Mouse (Mus musculus) G1E (cell line): ENCODE data around the gene Lrig3. TPM values are rescaled to one million over a fixed set of nuclear protein-coding genes. Genes with fewer than 3 reads are reported as not detected.

Experiments used
- ATAC-seq: 2 replicates; pipeline ENCODE4 v1.8.0; 2016; ENCODE audit warnings: mild to moderate bottlenecking; ENCODE audit not compliant: insufficient number of reproducible peaks, poor library complexity, low FRiP score, severe bottlenecking; ENCODE audit errors: extremely low read depth
- DNase-seq: peaks from one replicate; pipeline ENCODE4 v3.0.0; 2012; ENCODE audit warnings: low spot score
- H3K27me3 ChIP-seq: 2 replicates; pipeline ENCODE4 v1.6.1; 2012; ENCODE audit warnings: mild to moderate bottlenecking, low read length, inconsistent platforms; ENCODE audit not compliant: insufficient read depth
- H3K36me3 ChIP-seq: replicated peaks from 2 replicates; pipeline ENCODE3; 2012; ENCODE audit warnings: mild to moderate bottlenecking, inconsistent platforms
- H3K4me1 ChIP-seq: 2 replicates; pipeline ENCODE4 v1.6.1; 2012; ENCODE audit warnings: low read depth, low read length, inconsistent platforms, mixed read lengths; ENCODE audit not compliant: insufficient read depth
- H3K4me3 ChIP-seq: 2 replicates; pipeline ENCODE4 v1.5.1; 2012; ENCODE audit warnings: low read depth, mild to moderate bottlenecking, inconsistent platforms, low read length, moderate library complexity, mixed read lengths
- H3K9me3 ChIP-seq: replicated peaks from 2 replicates; pipeline ENCODE4 v1.6.1; 2012; ENCODE audit warnings: inconsistent platforms
- CTCF ChIP-seq: IDR thresholded peaks from 2 replicates; pipeline ENCODE4 v1.5.1; 2012; ENCODE audit warnings: low read depth, low read length, inconsistent platforms, mixed read lengths
- GATA1 ChIP-seq: IDR thresholded peaks from 2 replicates; pipeline ENCODE4 v1.6.1; 2012; ENCODE audit warnings: borderline replicate concordance, low read length, inconsistent platforms, mixed read lengths
- GATA2 ChIP-seq: IDR thresholded peaks from 2 replicates; pipeline ENCODE4 v1.6.1; 2012; ENCODE audit warnings: low read depth, low read length, inconsistent platforms, borderline replicate concordance
- POLR2AphosphoS5 ChIP-seq: IDR thresholded peaks from 2 replicates; pipeline ENCODE4 v1.6.1; 2012; ENCODE audit warnings: low read depth, low read length, inconsistent platforms; ENCODE audit not compliant: insufficient replicate concordance
- TAL1 ChIP-seq: conservative IDR thresholded peaks from 2 replicates; pipeline ENCODE4 v1.6.1; 2012; ENCODE audit warnings: low read depth, low read length, inconsistent platforms, mixed read lengths
- polyA plus RNA-seq: library from polyadenylated mRNA; stranded (reverse); fragments of >175 nt; gene quantifications from 2 replicates; pipeline ENCODE4 v1.2.3, GENCODE M21; 2012
- total RNA-seq, 2 experiments: library from RNA; stranded (forward) in 1 of 2; stranded (reverse) in 1 of 2; fragments of 200-1000 nt in 1 of 2; fragments of >200 nt in 1 of 2; fragmentation: Nextera tagmentation in 1 of 2; gene quantifications; 2 replicates each; pipeline ENCODE4 v1.2.3; 2014 to 2017

Gene Lrig3
- total and polyA plus RNA-seq, 3 experiments: 0.22 TPM; not detected in 2

DNA sequence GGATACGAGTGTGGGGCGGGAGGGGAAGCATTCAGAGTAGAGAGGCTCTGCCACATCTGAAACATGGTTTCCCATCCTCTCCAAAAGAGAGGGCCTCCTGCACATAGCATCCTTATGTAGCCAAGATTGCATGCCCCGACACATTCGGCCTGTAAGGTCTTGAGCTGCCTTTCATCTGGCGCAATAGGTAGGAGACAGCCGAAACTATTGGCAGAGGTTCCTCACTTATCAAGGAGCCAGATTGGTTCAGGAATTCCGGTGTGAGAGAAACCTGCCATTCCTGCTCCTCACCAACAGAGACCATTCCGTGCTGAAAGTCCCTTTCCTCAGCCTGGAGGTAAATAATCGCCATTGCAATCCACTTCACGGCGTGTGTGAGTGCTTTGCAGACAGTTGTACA is 22.1 kb downstream of the Lrig3 start:
- no peaks in the 10 kb centered on the region for H3K27me3 ChIP-seq
- no peaks in the 10 kb centered on the region for H3K4me1 ChIP-seq
- no peaks in the 10 kb centered on the region for H3K36me3 ChIP-seq
- H3K9me3 ChIP-seq: peaks cover 63% of the 10 kb centered on the region
- TF ChIP-seq POLR2AphosphoS5 (no peak), CTCF (no peak), GATA1 (no peak), GATA2 (no peak), TAL1 (no peak)
- no peak overlapping the region for H3K4me3 ChIP-seq
- DNase-seq (no peak), ATAC-seq (no peak)

- DNase-seq (no peak), ATAC-seq (no peak)
Observed at GRCm38 (mm10) chr10:125989890-125990289, 23.9 kb downstream of the Lrig3 start.

DNA sequence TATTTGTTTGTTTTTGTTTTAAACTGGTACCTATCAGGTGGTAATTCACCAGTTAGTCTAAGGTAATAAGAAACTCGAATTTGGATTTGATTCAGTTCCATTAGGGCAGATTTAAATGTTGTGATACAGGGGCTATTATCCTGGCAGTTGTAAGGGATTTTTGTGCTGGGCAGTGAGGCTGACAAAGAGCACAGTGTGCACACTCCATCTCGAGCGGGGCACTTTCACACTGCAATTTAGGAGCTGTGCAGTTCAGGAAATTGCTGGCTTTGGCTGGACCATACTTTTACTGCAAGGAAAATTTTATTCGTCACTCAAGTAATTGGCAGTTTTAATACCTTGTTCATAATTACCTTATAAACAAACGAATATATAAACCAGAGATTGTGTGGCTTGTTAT is 24.4 kb downstream of the Lrig3 start:
- Histone ChIP-seq H3K27me3 (no peaks in the 10 kb centered on the region), H3K36me3 (no peaks in the 10 kb centered on the region), H3K9me3 (peaks cover 56% of the 10 kb centered on the region), H3K4me3 (no peak overlapping the region), H3K4me1 (no peaks in the 10 kb centered on the region)
- no peak for ATAC-seq
- TF ChIP-seq GATA1 (no peak), GATA2 (no peak), CTCF (no peak)
- no peak for DNase-seq

More at GRCm38 (mm10) chr10:125989890-125990289, 23.9 kb downstream of the Lrig3 start:
- Histone ChIP-seq H3K4me1 (no peaks in the 10 kb centered on the region), H3K4me3 (no peak overlapping the region), H3K27me3 (no peaks in the 10 kb centered on the region), H3K9me3 (peaks cover 57% of the 10 kb centered on the region), H3K36me3 (no peaks in the 10 kb centered on the region)
- no peak for TF ChIP-seq POLR2AphosphoS5
- TF ChIP-seq GATA2: no peak
- no peak for TF ChIP-seq GATA1

GRCm38 (mm10) chr10:125991819-125992218 is 25.9 kb downstream of the Lrig3 start:
- ATAC-seq (no peak), DNase-seq (no peak)
- no peaks in the 10 kb centered on the region for H3K27me3 ChIP-seq
- no peak overlapping the region for H3K4me3 ChIP-seq
- H3K9me3 ChIP-seq: peaks cover 48% of the 10 kb centered on the region
- no peak for TF ChIP-seq TAL1
- TF ChIP-seq GATA1: no peak
- no peak for TF ChIP-seq CTCF
- no peak for TF ChIP-seq GATA2
- no peak for TF ChIP-seq POLR2AphosphoS5
- H3K36me3 ChIP-seq: no peaks in the 10 kb centered on the region
- H3K4me1 ChIP-seq: no peaks in the 10 kb centered on the region

DNA sequence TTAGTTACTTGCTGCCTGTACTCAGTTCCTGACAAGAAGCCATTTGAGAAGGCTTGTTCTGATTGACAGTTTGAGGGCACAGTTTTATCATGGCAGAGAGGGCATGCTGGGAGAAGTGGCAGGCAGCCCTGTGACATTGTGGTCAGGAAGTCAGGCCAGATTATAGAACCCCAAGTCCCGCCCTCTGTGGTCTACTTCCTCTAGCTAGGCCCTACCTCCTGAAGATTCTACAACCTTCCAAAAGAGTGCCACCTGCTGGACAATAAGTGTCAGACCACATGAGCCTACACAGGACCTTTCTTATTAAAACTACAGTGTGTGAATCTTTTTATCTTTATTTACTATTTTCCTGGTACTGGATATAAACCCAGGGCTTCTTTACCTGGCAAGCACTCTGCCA is 28.9 kb downstream of the Lrig3 start:
- Histone ChIP-seq H3K27me3 (no peaks in the 10 kb centered on the region), H3K9me3 (peaks cover 38% of the 10 kb centered on the region), H3K4me3 (no peak overlapping the region), H3K4me1 (no peaks in the 10 kb centered on the region), H3K36me3 (no peaks in the 10 kb centered on the region)
- DNase-seq: no peak
- no peak for TF ChIP-seq GATA1
- TF ChIP-seq POLR2AphosphoS5: no peak
- no peak for TF ChIP-seq TAL1
- no peak for TF ChIP-seq CTCF
- TF ChIP-seq GATA2: no peak
- ATAC-seq: no peak

DNA sequence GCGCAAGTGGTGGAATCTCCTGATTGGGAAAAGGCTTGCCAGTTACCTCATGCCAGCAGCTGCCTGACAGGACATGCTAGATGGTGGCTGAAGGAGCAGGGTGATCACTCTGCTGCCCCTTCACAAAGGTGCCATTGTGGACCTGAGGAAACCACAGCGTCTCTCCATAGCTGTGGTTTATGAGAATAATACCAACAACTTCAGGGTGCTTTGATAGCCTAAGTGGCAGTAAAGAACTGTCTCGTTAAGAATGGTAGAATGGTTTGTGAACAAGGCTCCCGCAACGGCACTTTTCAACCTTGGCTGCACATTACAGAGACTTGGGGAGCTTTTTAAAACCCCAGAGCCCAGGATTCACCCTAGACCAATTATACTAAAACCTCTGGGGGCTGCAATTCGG is 29.7 kb downstream of the Lrig3 start:
- Histone ChIP-seq H3K36me3 (no peaks in the 10 kb centered on the region), H3K9me3 (peaks cover 36% of the 10 kb centered on the region), H3K4me1 (no peaks in the 10 kb centered on the region), H3K4me3 (no peak overlapping the region), H3K27me3 (no peaks in the 10 kb centered on the region)
- no peak for ATAC-seq
- TF ChIP-seq POLR2AphosphoS5 (no peak), TAL1 (no peak), GATA1 (no peak), CTCF (no peak), GATA2 (no peak)
- no peak for DNase-seq

- TF ChIP-seq POLR2AphosphoS5 (no peak), GATA1 (no peak), TAL1 (no peak), CTCF (no peak), GATA2 (no peak)
- DNase-seq (no peak), ATAC-seq (no peak)
- Histone ChIP-seq H3K9me3 (peaks cover 45% of the 10 kb centered on the region), H3K36me3 (no peaks in the 10 kb centered on the region), H3K4me1 (no peaks in the 10 kb centered on the region), H3K4me3 (no peak overlapping the region), H3K27me3 (no peaks in the 10 kb centered on the region)
Observed at GRCm38 (mm10) chr10:125996989-125997388, 31.0 kb downstream of the Lrig3 start.
